Comparison of ENCODE assay signal across 19 mouse cellular contexts in genomic region chr8:122814608-122815007, GRCm38 (mm10). TPM values are rescaled to one million over a fixed set of nuclear protein-coding genes. Genes with fewer than 3 reads are reported as not detected.
A peak's percentile ranks its signal among the peaks of the same experiment; 100 is the strongest.
DNase-seq lines count a peak whose midpoint lies in the region; ATAC-seq and TF ChIP-seq lines count a peak whose summit lies in the region.
"Had no signal": no experiment of that assay in that cellular context is flagged by ENCODE, and none has a peak within 500 bp of the region (broad histone marks: within the 10 kb centered on the region; RNA-seq: fewer than 3 reads in every experiment).

No protein-coding gene starts in this region.

- 6% methylated on average over 7 of the region's 7 CpGs for WGBS in forebrain, postnatal 0 days
- 9% methylated on average over 7 of the region's 7 CpGs for WGBS in midbrain, embryonic 14.5 days
- 19% methylated on average over 7 of the region's 7 CpGs for WGBS in embryonic facial prominence, embryonic 10.5 days

- H3K27ac ChIP-seq in forebrain, postnatal 0 days (ENCODE audit: low read depth, low read length): 0 out of 2 replicates have a peak overlapping the region, but pooled peaks have one; percentile 24
- H3K27ac ChIP-seq in midbrain, embryonic 14.5 days (replicated peaks; ENCODE audit: low read depth, low read length): 0 out of 2 replicates have a peak overlapping the region, but pooled peaks have one; percentile 6
- H3K27ac ChIP-seq in embryonic facial prominence, embryonic 10.5 days (replicated peaks): no peak overlapping the region
- H3K27ac ChIP-seq: embryonic facial prominence, embryonic 13.5 days; heart, adult 2 months; stomach, postnatal 0 days had no signal

- no peak for TF ChIP-seq CTCF in forebrain, postnatal 0 days (IDR thresholded peaks at IDR 0.05; ENCODE audit: low read depth)

- no peaks in the 10 kb centered on the region for H3K9me3 ChIP-seq in forebrain, postnatal 0 days (ENCODE audit: low read length)
- no peaks in the 10 kb centered on the region for H3K9me3 ChIP-seq in midbrain, embryonic 14.5 days (ENCODE audit: control insufficient read depth, low read length)
- H3K9me3 ChIP-seq in embryonic facial prominence, embryonic 10.5 days: no peaks in the 10 kb centered on the region
- H3K9me3 ChIP-seq: embryonic facial prominence, embryonic 13.5 days had no signal

- no peak overlapping the region for H3K9ac ChIP-seq in forebrain, postnatal 0 days
- no peak overlapping the region; the same call in 1 of the 2 replicates for H3K9ac ChIP-seq in midbrain, embryonic 14.5 days (replicated peaks; ENCODE audit: low read length)
- H3K9ac ChIP-seq: embryonic facial prominence, embryonic 13.5 days had no signal

- peak; percentile 54; the same call in 1 of the 2 replicates for ATAC-seq in forebrain, postnatal 0 days
- no peak for ATAC-seq in midbrain, embryonic 14.5 days (ENCODE audit: low FRiP score, low TSS enrichment)
- ATAC-seq: intestine, postnatal 0 days had no signal

- H3K4me1 ChIP-seq in forebrain, postnatal 0 days (ENCODE audit: insufficient read depth): no peaks in the 10 kb centered on the region
- peaks cover 36% of the 10 kb centered on the region for H3K4me1 ChIP-seq in midbrain, embryonic 14.5 days (ENCODE audit: control insufficient read depth, insufficient read depth, low read length)
- H3K4me1 ChIP-seq in embryonic facial prominence, embryonic 10.5 days: peaks cover 19% of the 10 kb centered on the region

- peaks cover 10% of the 10 kb centered on the region for H3K36me3 ChIP-seq in forebrain, postnatal 0 days (ENCODE audit: insufficient read depth)
- H3K36me3 ChIP-seq in midbrain, embryonic 14.5 days (ENCODE audit: control insufficient read depth, insufficient read depth, low read length): peaks cover 14% of the 10 kb centered on the region; the same call in 1 of the 2 replicates
- H3K36me3 ChIP-seq in embryonic facial prominence, embryonic 10.5 days (replicated peaks): peaks cover 48% of the 10 kb centered on the region

- peak; percentile 43 for DNase-seq in gastrocnemius, postnatal 14 days
- DNase-seq in gastrocnemius, postnatal 25 days: no peak
- DNase-seq in R1 (ENCODE audit: low read depth, low spot score): peak; percentile 41
- DNase-seq in forebrain, postnatal 0 days: peak; percentile 40
- DNase-seq in midbrain, embryonic 14.5 days: no peak
- no peak for DNase-seq in thymus, postnatal 4 days
- no peak for DNase-seq in adrenal gland, postnatal 25 days
- no peak for DNase-seq in embryonic facial prominence, embryonic 10.5 days (ENCODE audit: low spot score)
- DNase-seq: B cell, adult 2 months; cerebellum, adult 8-10 months; heart, adult 2 months; kidney, postnatal 36 days; lung, postnatal 4 days; spleen, adult 18-20 months had no signal

- no peak overlapping the region for H3K4me2 ChIP-seq in forebrain, postnatal 0 days (ENCODE audit: low read depth)
- no peak overlapping the region for H3K4me2 ChIP-seq in midbrain, embryonic 14.5 days (ENCODE audit: low read length)
- H3K4me2 ChIP-seq: embryonic facial prominence, embryonic 13.5 days had no signal

- intact Hi-C loops in gastrocnemius, postnatal 14 days (cut with DNase I; ENCODE audit: low total_unique reads): loop anchor here (5.0 kb wide), 1 partner anchor 127 kb away; no protein-coding TSS in a partner anchor

- H3K27me3 ChIP-seq in forebrain, postnatal 0 days (ENCODE audit: insufficient read depth, low read length): no peaks in the 10 kb centered on the region
- no peaks in the 10 kb centered on the region for H3K27me3 ChIP-seq in midbrain, embryonic 14.5 days (ENCODE audit: control insufficient read depth, insufficient read depth, low read length)
- 0 out of 2 replicates have a peak, but pooled peaks cover 3% of the 10 kb centered on the region for H3K27me3 ChIP-seq in embryonic facial prominence, embryonic 10.5 days (replicated peaks; ENCODE audit: low read depth, poor library complexity, severe bottlenecking)
- H3K27me3 ChIP-seq: embryonic facial prominence, embryonic 13.5 days had no signal

- H3K4me3 ChIP-seq in forebrain, postnatal 0 days (ENCODE audit: low read depth, low read length): no peak overlapping the region
- no peak overlapping the region for H3K4me3 ChIP-seq in midbrain, embryonic 14.5 days (replicated peaks; ENCODE audit: low read depth, low read length)
- H3K4me3 ChIP-seq in embryonic facial prominence, embryonic 10.5 days: no peak overlapping the region
- H3K4me3 ChIP-seq: embryonic facial prominence, embryonic 13.5 days; heart, adult 2 months; myocyte had no signal

RNA-seq across cellular contexts. Expression of gene Cdh15, which starts 33.2 kb away (rescaled TPM):
- total RNA-seq in gastrocnemius, postnatal 14 days (2021): 10 to 100 TPM; 16.2 to 20.9 TPM
- 10 to 100 TPM; 16.5 to 17.2 TPM for total RNA-seq in gastrocnemius, postnatal 25 days (2021)
- 1.7 and 1.8 TPM in 2 replicates for total RNA-seq in forebrain, postnatal 0 days (2014; rRNA removed)
- 2.7 and 3.3 TPM in 2 replicates for polyA plus RNA-seq in forebrain, postnatal 0 days (2015; fragmentation: Nextera tagmentation; extraction: Ambion mirVana)
- polyA plus RNA-seq in midbrain, embryonic 14.5 days (2014; fragmentation: Nextera tagmentation; extraction: Ambion mirVana): 1.5 and 2.6 TPM in 2 replicates
- 0.55 TPM in 1 of 2 replicates, not detected in the other for total RNA-seq in adrenal gland, postnatal 25 days (2021)
- polyA plus RNA-seq in embryonic facial prominence, embryonic 10.5 days (2016; fragmentation: Nextera tagmentation; extraction: Ambion mirVana): 1.7 and 2.0 TPM in 2 replicates
- total RNA-seq: heart, adult 2 months; heart, postnatal 14 days had no signal
- polyA plus RNA-seq: heart, adult 2 months had no signal

RNA-seq across cellular contexts. Expression of gene Acsf3, which starts 39.3 kb away (rescaled TPM):
- total RNA-seq in gastrocnemius, postnatal 14 days (2021): 10 to 100 TPM; 13.4 to 16.2 TPM
- total RNA-seq in gastrocnemius, postnatal 25 days (2021): 10 to 100 TPM; 12.9 to 13.3 TPM
- 18.5 and 25.6 TPM in 2 replicates for total RNA-seq in forebrain, postnatal 0 days (2014; rRNA removed)
- 13.2 and 16.9 TPM in 2 replicates for polyA plus RNA-seq in forebrain, postnatal 0 days (2015; fragmentation: Nextera tagmentation; extraction: Ambion mirVana)
- 16.3 and 16.8 TPM in 2 replicates for polyA plus RNA-seq in midbrain, embryonic 14.5 days (2014; fragmentation: Nextera tagmentation; extraction: Ambion mirVana)
- total RNA-seq in adrenal gland, postnatal 25 days (2021): 36.6 and 40.9 TPM in 2 replicates
- 15.9 and 16.4 TPM in 2 replicates for polyA plus RNA-seq in embryonic facial prominence, embryonic 10.5 days (2016; fragmentation: Nextera tagmentation; extraction: Ambion mirVana)

Comparison
In these comparisons a context has a peak if more than half of its experiments do, and no peak if none do; other contexts are left out.
1. DNase-seq: peak in gastrocnemius, postnatal 14 days (single experiment), R1 (single experiment) and forebrain, postnatal 0 days (single experiment); none in gastrocnemius, postnatal 25 days (single experiment), midbrain, embryonic 14.5 days (single experiment), thymus, postnatal 4 days (single experiment), adrenal gland, postnatal 25 days (single experiment) and embryonic facial prominence, embryonic 10.5 days (single experiment).